Mouse (Mus musculus): ENCODE results near the gene Pxdn. TPM values are rescaled to one million over a fixed set of nuclear protein-coding genes. Genes with fewer than 3 reads are reported as not detected.

Pxdn gene
- polyA plus RNA-seq, 1 experiment: 22.8 TPM

- Histone ChIP-seq H3K79me3 (ENCODE audit: low read depth) (no peaks in the 10 kb centered on the region), H3K79me2 (ENCODE audit: control insufficient read depth, insufficient read depth) (no peaks in the 10 kb centered on the region), H3K36me3 (ENCODE audit: control insufficient read depth, insufficient read depth) (no peaks in the 10 kb centered on the region), H3K4me3 (ENCODE audit: insufficient read depth, poor library complexity, severe bottlenecking) (no peak overlapping the region), H3K27me3 (ENCODE audit: control insufficient read depth, insufficient read depth, insufficient read length) (no peaks in the 10 kb centered on the region), H3ac (ENCODE audit: control insufficient read depth, insufficient read length, low read depth) (no peak overlapping the region)
- no peak for TF ChIP-seq MAX (IDR thresholded peaks at IDR 0.05)
- TF ChIP-seq CEBPB (IDR thresholded peaks at IDR 0.05; ENCODE audit: low read depth): no peak
- TF ChIP-seq CTCF (IDR thresholded peaks at IDR 0.05; ENCODE audit: control insufficient read depth, insufficient read depth, insufficient read length): no peak
- no peak for TF ChIP-seq FOSL1 (IDR thresholded peaks at IDR 0.05; ENCODE audit: insufficient read depth, low read length, poor library complexity, severe bottlenecking)
- TF ChIP-seq MYOD1 (IDR thresholded peaks at IDR 0.05; ENCODE audit: control insufficient read depth, insufficient read length, low read depth): no peak
- TF ChIP-seq MYOG (IDR thresholded peaks at IDR 0.05; ENCODE audit: control insufficient read depth, extremely low read depth, insufficient read length): no peak
- no peak for TF ChIP-seq USF1 (IDR thresholded peaks at IDR 0.05; ENCODE audit: low read depth)
These were observed 98.0 kb downstream of the Pxdn start for GRCm38 (mm10) chr12:30035406-30035805.

GRCm38 (mm10) chr12:30035841-30036568 is 98.6 kb downstream of the Pxdn start:
- TF ChIP-seq MYOD1 (IDR thresholded peaks at IDR 0.05; ENCODE audit: control insufficient read depth, insufficient read length, low read depth) (no peak), MAX (IDR thresholded peaks at IDR 0.05) (peak; percentile 18)
- no peaks in the 10 kb centered on the region for H3K36me3 ChIP-seq (ENCODE audit: control insufficient read depth, insufficient read depth)
- H3K27me3 ChIP-seq (ENCODE audit: control insufficient read depth, insufficient read depth, insufficient read length): no peaks in the 10 kb centered on the region
- H3ac ChIP-seq (ENCODE audit: control insufficient read depth, insufficient read length, low read depth): no peak overlapping the region
- H3K79me2 ChIP-seq (ENCODE audit: control insufficient read depth, insufficient read depth): no peaks in the 10 kb centered on the region
- H3K4me3 ChIP-seq (ENCODE audit: insufficient read depth, poor library complexity, severe bottlenecking): no peak overlapping the region
- H3K79me3 ChIP-seq (ENCODE audit: low read depth): no peaks in the 10 kb centered on the region

GRCm38 (mm10) chr12:30036569-30037055 is 99.2 kb downstream of the Pxdn start:
- no peaks in the 10 kb centered on the region for H3K79me2 ChIP-seq (ENCODE audit: control insufficient read depth, insufficient read depth)
- H3K36me3 ChIP-seq (ENCODE audit: control insufficient read depth, insufficient read depth): no peaks in the 10 kb centered on the region
- H3K79me3 ChIP-seq (ENCODE audit: low read depth): no peaks in the 10 kb centered on the region
- no peaks in the 10 kb centered on the region for H3K27me3 ChIP-seq (ENCODE audit: control insufficient read depth, insufficient read depth, insufficient read length)
- TF ChIP-seq MAX (IDR thresholded peaks at IDR 0.05): peak; percentile 3
- no peak for TF ChIP-seq MYOG (IDR thresholded peaks at IDR 0.05; ENCODE audit: control insufficient read depth, extremely low read depth, insufficient read length)
- H3K4me3 ChIP-seq (ENCODE audit: insufficient read depth, poor library complexity, severe bottlenecking): no peak overlapping the region
- no peak overlapping the region for H3ac ChIP-seq (ENCODE audit: control insufficient read depth, insufficient read length, low read depth)

GRCm38 (mm10) chr12:30039565-30039964 is 102.2 kb downstream of the Pxdn start:
- Histone ChIP-seq H3K79me2 (ENCODE audit: control insufficient read depth, insufficient read depth) (no peaks in the 10 kb centered on the region), H3ac (ENCODE audit: control insufficient read depth, insufficient read length, low read depth) (no peak overlapping the region), H3K36me3 (ENCODE audit: control insufficient read depth, insufficient read depth) (no peaks in the 10 kb centered on the region), H3K79me3 (ENCODE audit: low read depth) (no peaks in the 10 kb centered on the region), H3K27me3 (ENCODE audit: control insufficient read depth, insufficient read depth, insufficient read length) (no peaks in the 10 kb centered on the region), H3K4me3 (ENCODE audit: insufficient read depth, poor library complexity, severe bottlenecking) (no peak overlapping the region)
- TF ChIP-seq USF1 (IDR thresholded peaks at IDR 0.05; ENCODE audit: low read depth) (no peak), CTCF (IDR thresholded peaks at IDR 0.05; ENCODE audit: control insufficient read depth, insufficient read depth, insufficient read length) (peak; percentile 79), MYOG (IDR thresholded peaks at IDR 0.05; ENCODE audit: control insufficient read depth, extremely low read depth, insufficient read length) (no peak)

- Histone ChIP-seq H3K79me3 (ENCODE audit: low read depth) (no peaks in the 10 kb centered on the region), H3ac (ENCODE audit: control insufficient read depth, insufficient read length, low read depth) (no peak overlapping the region), H3K79me2 (ENCODE audit: control insufficient read depth, insufficient read depth) (no peaks in the 10 kb centered on the region), H3K36me3 (ENCODE audit: control insufficient read depth, insufficient read depth) (no peaks in the 10 kb centered on the region), H3K4me3 (ENCODE audit: insufficient read depth, poor library complexity, severe bottlenecking) (no peak overlapping the region), H3K27me3 (ENCODE audit: control insufficient read depth, insufficient read depth, insufficient read length) (no peaks in the 10 kb centered on the region)
- no peak for TF ChIP-seq CEBPB (IDR thresholded peaks at IDR 0.05; ENCODE audit: low read depth)
- TF ChIP-seq FOSL1 (IDR thresholded peaks at IDR 0.05; ENCODE audit: insufficient read depth, low read length, poor library complexity, severe bottlenecking): no peak
- peak; percentile 16 for TF ChIP-seq CTCF (IDR thresholded peaks at IDR 0.05; ENCODE audit: control insufficient read depth, insufficient read depth, insufficient read length)
- TF ChIP-seq MYOG (IDR thresholded peaks at IDR 0.05; ENCODE audit: control insufficient read depth, extremely low read depth, insufficient read length): no peak
These were observed 102.7 kb downstream of the Pxdn start for GRCm38 (mm10) chr12:30040150-30040549.

GRCm38 (mm10) chr12:30048848-30049247 is 111.4 kb downstream of the Pxdn start:
- Histone ChIP-seq H3K4me3 (ENCODE audit: insufficient read depth, poor library complexity, severe bottlenecking) (no peak overlapping the region), H3K79me3 (ENCODE audit: low read depth) (no peaks in the 10 kb centered on the region), H3K79me2 (ENCODE audit: control insufficient read depth, insufficient read depth) (no peaks in the 10 kb centered on the region), H3K27me3 (ENCODE audit: control insufficient read depth, insufficient read depth, insufficient read length) (peaks cover 11% of the 10 kb centered on the region), H3K36me3 (ENCODE audit: control insufficient read depth, insufficient read depth) (no peaks in the 10 kb centered on the region), H3ac (ENCODE audit: control insufficient read depth, insufficient read length, low read depth) (no peak overlapping the region)
- TF ChIP-seq MAX (IDR thresholded peaks at IDR 0.05): no peak
- TF ChIP-seq USF1 (IDR thresholded peaks at IDR 0.05; ENCODE audit: low read depth): no peak
- no peak for TF ChIP-seq MYOG (IDR thresholded peaks at IDR 0.05; ENCODE audit: control insufficient read depth, extremely low read depth, insufficient read length)
- TF ChIP-seq CEBPB (IDR thresholded peaks at IDR 0.05; ENCODE audit: low read depth): no peak
- TF ChIP-seq MYOD1 (IDR thresholded peaks at IDR 0.05; ENCODE audit: control insufficient read depth, insufficient read length, low read depth): no peak
- TF ChIP-seq FOSL1 (IDR thresholded peaks at IDR 0.05; ENCODE audit: insufficient read depth, low read length, poor library complexity, severe bottlenecking): no peak
- no peak for TF ChIP-seq CTCF (IDR thresholded peaks at IDR 0.05; ENCODE audit: control insufficient read depth, insufficient read depth, insufficient read length)
